In the genomic region with DNA sequence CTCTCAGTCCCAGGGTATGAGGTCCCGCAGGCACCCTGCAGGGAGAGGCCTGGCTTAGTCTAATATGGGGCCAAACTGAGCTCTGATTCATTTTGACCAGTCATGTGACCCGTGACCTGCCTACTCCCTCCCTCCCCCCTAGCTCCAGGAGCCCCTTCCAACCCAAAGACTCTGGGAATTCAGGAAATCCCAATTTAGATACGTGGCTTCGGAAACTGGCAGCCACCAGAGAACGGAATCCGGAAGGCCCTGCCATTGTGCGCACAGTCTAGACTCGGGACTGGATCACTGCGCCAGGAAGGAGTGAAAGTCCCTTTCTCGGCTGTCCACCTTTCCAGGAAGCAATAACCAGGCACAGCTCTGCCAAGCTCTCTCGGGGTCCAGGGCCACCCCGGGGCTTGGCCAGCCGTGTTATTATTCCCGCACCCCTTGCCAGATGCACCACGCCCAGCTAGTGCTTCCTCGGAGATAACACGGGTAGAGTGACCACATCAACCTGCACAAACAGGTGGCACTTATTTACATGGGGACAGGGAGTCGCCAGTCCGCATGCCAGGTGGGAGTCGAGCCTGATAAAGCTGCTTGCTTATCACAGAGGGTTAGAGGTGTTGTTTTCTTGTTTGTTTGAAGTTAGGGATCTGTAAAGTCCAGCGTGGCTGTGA, we compare ENCODE assay signal across 9 mouse cellular contexts.
DNase-seq lines count a peak whose midpoint lies in the region; ATAC-seq lines count a peak whose summit lies in the region.
"Had no signal": no experiment of that assay in that cellular context is flagged by ENCODE, and none has a peak within 500 bp of the region (broad histone marks: within the 10 kb centered on the region; RNA-seq: fewer than 3 reads in every experiment).

No protein-coding gene starts in this region.

- no peak overlapping the region for H3K4me2 ChIP-seq in embryonic facial prominence, embryonic 14.5 days (ENCODE audit: low read depth, low read length)
- peak overlapping the region; percentile 46 for H3K4me2 ChIP-seq in intestine, embryonic 15.5 days (replicated peaks)
- peak overlapping the region; percentile 14 for H3K4me2 ChIP-seq in liver, embryonic 16.5 days (ENCODE audit: low read depth, low read length)
- no peak overlapping the region for H3K4me2 ChIP-seq in hindbrain, embryonic 11.5 days (replicated peaks; ENCODE audit: low read depth, low read length)
- H3K4me2 ChIP-seq: hindbrain, embryonic 15.5 days had no signal

- 0 out of 2 replicates have a peak overlapping the region, but pooled peaks have one; percentile 16 for H3K27ac ChIP-seq in embryonic facial prominence, embryonic 14.5 days (replicated peaks; ENCODE audit: low read depth, low read length)
- peak overlapping the region; percentile 28; the same call in 1 of the 2 replicates for H3K27ac ChIP-seq in intestine, embryonic 15.5 days
- H3K27ac ChIP-seq in liver, embryonic 16.5 days (ENCODE audit: low read length) = no peak overlapping the region
- no peak overlapping the region for H3K27ac ChIP-seq in hindbrain, embryonic 11.5 days (ENCODE audit: low read depth, low read length)
- H3K27ac ChIP-seq: hindbrain, embryonic 15.5 days had no signal

- H3K4me1 ChIP-seq in embryonic facial prominence, embryonic 14.5 days (ENCODE audit: control insufficient read depth, insufficient read depth, low read length) = peaks cover 18% of the 10 kb centered on the region
- peaks cover 23% of the 10 kb centered on the region for H3K4me1 ChIP-seq in intestine, embryonic 15.5 days (replicated peaks)
- peaks cover 2% of the 10 kb centered on the region for H3K4me1 ChIP-seq in liver, embryonic 16.5 days (ENCODE audit: control insufficient read depth, low read depth, low read length)
- H3K4me1 ChIP-seq in hindbrain, embryonic 11.5 days (replicated peaks; ENCODE audit: control insufficient read depth, insufficient read depth, low read length) = 0 out of 2 replicates have a peak, but pooled peaks cover 2% of the 10 kb centered on the region

- no peaks in the 10 kb centered on the region for H3K36me3 ChIP-seq in embryonic facial prominence, embryonic 14.5 days (ENCODE audit: control insufficient read depth, insufficient read depth, low read length)
- H3K36me3 ChIP-seq in intestine, embryonic 15.5 days = no peaks in the 10 kb centered on the region
- H3K36me3 ChIP-seq in liver, embryonic 16.5 days (ENCODE audit: control insufficient read depth, insufficient read depth) = no peaks in the 10 kb centered on the region
- no peaks in the 10 kb centered on the region for H3K36me3 ChIP-seq in hindbrain, embryonic 11.5 days (ENCODE audit: control insufficient read depth, insufficient read depth, low read length)
- H3K36me3 ChIP-seq: hindbrain, embryonic 15.5 days had no signal

- no peak overlapping the region for H3K4me3 ChIP-seq in embryonic facial prominence, embryonic 14.5 days (ENCODE audit: low read depth, low read length)
- H3K4me3 ChIP-seq in intestine, embryonic 15.5 days (replicated peaks) = 0 out of 2 replicates have a peak overlapping the region, but pooled peaks have one; percentile 2
- H3K4me3 ChIP-seq in liver, embryonic 16.5 days (ENCODE audit: low read depth, low read length) = no peak overlapping the region
- no peak overlapping the region for H3K4me3 ChIP-seq in hindbrain, embryonic 11.5 days (ENCODE audit: low read depth, low read length)
- H3K4me3 ChIP-seq: hindbrain, embryonic 15.5 days had no signal

- ATAC-seq in embryonic facial prominence, embryonic 14.5 days (ENCODE audit: low read depth) = no peak
- ATAC-seq in intestine, embryonic 15.5 days = peak; percentile 60
- ATAC-seq in liver, embryonic 16.5 days (ENCODE audit: low read depth) = peak; percentile 48
- ATAC-seq in monocyte, adult 5-6 weeks (replicated peaks; ENCODE audit: insufficient number of reproducible peaks, low FRiP score, low TSS enrichment, poor library complexity, severe bottlenecking) = no peak
- no peak for ATAC-seq in hindbrain, embryonic 11.5 days (ENCODE audit: low FRiP score)
- ATAC-seq in megakaryocyte progenitor cell, adult 5-6 weeks (replicated peaks; ENCODE audit: poor library complexity) = no peak

- WGBS in embryonic facial prominence, embryonic 14.5 days = 60% methylated on average over 21 of the region's 21 CpGs
- 56% methylated on average over 21 of the region's 21 CpGs for WGBS in intestine, embryonic 15.5 days
- 16% methylated on average over 21 of the region's 21 CpGs for WGBS in liver, embryonic 16.5 days (ENCODE audit: insufficient replicate concordance)
- 76% methylated on average over 21 of the region's 21 CpGs for WGBS in hindbrain, embryonic 11.5 days

- no peaks in the 10 kb centered on the region for H3K9me3 ChIP-seq in embryonic facial prominence, embryonic 14.5 days (ENCODE audit: control insufficient read depth, low read length)
- H3K9me3 ChIP-seq in intestine, embryonic 15.5 days = no peaks in the 10 kb centered on the region
- no peaks in the 10 kb centered on the region for H3K9me3 ChIP-seq in liver, embryonic 16.5 days (replicated peaks; ENCODE audit: control insufficient read depth, low read length)
- H3K9me3 ChIP-seq in hindbrain, embryonic 11.5 days (ENCODE audit: control insufficient read depth, low read length) = no peaks in the 10 kb centered on the region
- H3K9me3 ChIP-seq: hindbrain, embryonic 15.5 days had no signal

- H3K9ac ChIP-seq in embryonic facial prominence, embryonic 14.5 days (ENCODE audit: low read depth, low read length) = no peak overlapping the region
- no peak overlapping the region for H3K9ac ChIP-seq in intestine, embryonic 15.5 days
- H3K9ac ChIP-seq in liver, embryonic 16.5 days (ENCODE audit: low read depth, low read length) = no peak overlapping the region
- H3K9ac ChIP-seq in hindbrain, embryonic 11.5 days (ENCODE audit: low read depth, low read length) = no peak overlapping the region
- H3K9ac ChIP-seq: hindbrain, embryonic 15.5 days had no signal

- H3K27me3 ChIP-seq in embryonic facial prominence, embryonic 14.5 days (replicated peaks; ENCODE audit: control insufficient read depth, insufficient read depth, low read length) = peaks cover 3% of the 10 kb centered on the region; the same call in 1 of the 2 replicates
- H3K27me3 ChIP-seq in intestine, embryonic 15.5 days (replicated peaks) = no peaks in the 10 kb centered on the region
- H3K27me3 ChIP-seq in liver, embryonic 16.5 days (ENCODE audit: control insufficient read depth, insufficient read depth, low read depth, low read length) = no peaks in the 10 kb centered on the region
- H3K27me3 ChIP-seq in hindbrain, embryonic 11.5 days (ENCODE audit: control insufficient read depth, insufficient read depth, low read length) = no peaks in the 10 kb centered on the region
- H3K27me3 ChIP-seq: hindbrain, embryonic 15.5 days had no signal

- DNase-seq in Muller cell, postnatal 12 days (ENCODE audit: inconsistent ontology term) = peak; percentile 56
- DNase-seq in embryonic facial prominence, embryonic 14.5 days (ENCODE audit: low spot score) = peak; percentile 55
- no peak for DNase-seq in cerebellum, postnatal 10 days
- no peak for DNase-seq in hindbrain, embryonic 11.5 days (ENCODE audit: low spot score)

Comparison
In these comparisons a context has a peak if more than half of its experiments do, and no peak if none do; other contexts are left out.
1. DNase-seq: peak in Muller cell, postnatal 12 days (single experiment) and embryonic facial prominence, embryonic 14.5 days (single experiment); none in cerebellum, postnatal 10 days (0 of 2) and hindbrain, embryonic 11.5 days (single experiment).
2. ATAC-seq: peak in intestine, embryonic 15.5 days (single experiment) and liver, embryonic 16.5 days (single experiment); none in embryonic facial prominence, embryonic 14.5 days (single experiment), monocyte, adult 5-6 weeks (single experiment), hindbrain, embryonic 11.5 days (single experiment) and megakaryocyte progenitor cell, adult 5-6 weeks (single experiment).
3. H3K27ac ChIP-seq: peak in embryonic facial prominence, embryonic 14.5 days (single experiment) and intestine, embryonic 15.5 days (single experiment); none in liver, embryonic 16.5 days (single experiment) and hindbrain, embryonic 11.5 days (single experiment).
4. H3K4me2 ChIP-seq: peak in intestine, embryonic 15.5 days (single experiment) and liver, embryonic 16.5 days (single experiment); none in embryonic facial prominence, embryonic 14.5 days (single experiment) and hindbrain, embryonic 11.5 days (single experiment).